7 mouse cellular contexts compared by ENCODE assay signal in the genomic region with DNA sequence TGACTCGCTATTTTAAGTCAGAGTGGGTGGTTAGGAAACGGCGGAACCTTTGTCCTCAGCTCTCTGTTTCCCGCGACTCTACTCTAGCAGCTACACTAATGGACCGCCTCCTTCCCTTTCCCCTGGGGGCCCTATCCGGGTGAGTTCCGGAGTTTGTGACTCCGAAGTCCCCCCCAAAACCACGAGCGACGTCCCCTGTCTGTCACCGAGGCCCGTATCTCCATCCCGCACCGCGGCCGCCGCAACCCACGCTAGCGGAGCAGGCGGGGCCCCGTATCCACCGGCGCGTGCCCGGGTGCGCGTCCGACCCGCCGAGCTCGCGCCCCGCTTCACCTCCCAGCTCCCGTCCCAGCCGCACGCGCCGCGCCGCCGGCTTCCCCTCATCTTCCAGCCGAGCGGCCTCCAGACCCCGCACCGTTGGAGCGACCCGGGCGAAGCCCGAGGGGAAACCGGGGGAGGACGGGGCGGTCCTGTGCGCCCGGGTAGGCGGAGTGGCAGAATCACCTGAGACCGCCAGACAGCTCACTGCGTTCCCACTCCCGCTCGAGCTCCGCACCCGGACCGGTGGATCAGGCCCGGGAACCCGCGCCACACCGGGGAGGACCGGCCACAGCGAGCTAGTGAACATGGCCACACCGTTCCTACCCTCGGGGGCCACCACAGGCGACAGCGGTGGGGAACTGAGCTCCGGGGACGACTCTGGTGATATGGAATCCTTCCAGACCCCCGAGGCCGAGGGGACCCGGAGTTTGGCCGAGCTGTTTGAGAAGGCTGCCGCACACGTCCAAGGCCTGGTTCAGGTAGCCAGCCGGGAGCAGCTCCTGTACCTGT. TPM values are rescaled to one million over a fixed set of nuclear protein-coding genes. Genes with fewer than 3 reads are reported as not detected.
DNase-seq lines count a peak whose midpoint lies in the region; ATAC-seq and TF ChIP-seq lines count a peak whose summit lies in the region.

A gene (plus strand): TSS at position 109 of the 831 bp plus-strand sequence.

- peak within 1 kb of the TSS; percentile 81 for H3K4me2 ChIP-seq in embryonic facial prominence, embryonic 12.5 days (replicated peaks)
- peak within 1 kb of the TSS; percentile 89 for H3K4me2 ChIP-seq in limb, embryonic 13.5 days (replicated peaks)
- H3K4me2 ChIP-seq in midbrain, embryonic 16.5 days (ENCODE audit: low read length) = peak within 1 kb of the TSS; percentile 77

- 0 out of 2 replicates have a peak, but pooled peaks have one; percentile 61 for TF ChIP-seq POLR2A in heart, adult 2 months (IDR thresholded peaks at IDR 0.05; ENCODE audit: insufficient read depth, low read depth, low read length)

- intact Hi-C loops in heart, adult 2 months (cut with DNase I) = no loop called here

- peak; percentile 84 for ATAC-seq in embryonic facial prominence, embryonic 12.5 days (ENCODE audit: insufficient number of reproducible peaks, insufficient read depth, low FRiP score, low TSS enrichment)
- ATAC-seq in limb, embryonic 13.5 days (ENCODE audit: low FRiP score, low read depth) = peak; percentile 89
- ATAC-seq in midbrain, embryonic 16.5 days = peak; percentile 93

- no peak for TF ChIP-seq EP300 in heart, adult 2 months (IDR thresholded peaks at IDR 0.05; ENCODE audit: insufficient read depth, low read depth, low read length)

- H3K9ac ChIP-seq in embryonic facial prominence, embryonic 12.5 days = peak within 1 kb of the TSS; percentile 90
- H3K9ac ChIP-seq in heart, adult 2 months (ENCODE audit: low read depth, low read length) = peak within 1 kb of the TSS; percentile 99
- H3K9ac ChIP-seq in limb, embryonic 13.5 days = peak within 1 kb of the TSS; percentile 95
- peak within 1 kb of the TSS; percentile 76 for H3K9ac ChIP-seq in midbrain, embryonic 16.5 days (ENCODE audit: low read depth, low read length)

- peak within 1 kb of the TSS; percentile 26 for H3K27ac ChIP-seq in embryonic facial prominence, embryonic 12.5 days
- peak within 1 kb of the TSS; percentile 84 for H3K27ac ChIP-seq in heart, adult 2 months
- H3K27ac ChIP-seq in limb, embryonic 13.5 days = peak within 1 kb of the TSS; percentile 74
- peak within 1 kb of the TSS; percentile 82 for H3K27ac ChIP-seq in midbrain, embryonic 16.5 days (ENCODE audit: low read length)

- DNase-seq in adrenal gland, postnatal 25 days = peak; percentile 69
- DNase-seq in heart, adult 2 months = peak; percentile 83 to 84
- DNase-seq in kidney, adult 8-10 months = peak; percentile 69 to 76
- peak; percentile 78 to 80 for DNase-seq in spleen, postnatal 10 days (ENCODE audit: low spot score in 2 of 2)

- WGBS in embryonic facial prominence, embryonic 12.5 days = under 1% methylated on average over 83 of the region's 83 CpGs
- under 1% methylated on average over 83 of the region's 83 CpGs for WGBS in heart, adult 2 months
- WGBS in limb, embryonic 13.5 days = under 1% methylated on average over 82 of the region's 83 CpGs
- whole genome bisulfite sequencing in midbrain, embryonic 16.5 days = under 1% methylated on average over 81 of the region's 83 CpGs

- TF ChIP-seq CTCF in heart, adult 2 months (IDR thresholded peaks at IDR 0.05) = no peak

- H3K4me1 ChIP-seq in embryonic facial prominence, embryonic 12.5 days = peaks cover 5% of the 10 kb centered on the region; the same call in 1 of the 2 replicates
- peaks cover 3% of the 10 kb centered on the region for H3K4me1 ChIP-seq in heart, adult 2 months (ENCODE audit: control insufficient read depth, insufficient read depth, low read length)
- peaks cover 25% of the 10 kb centered on the region for H3K4me1 ChIP-seq in limb, embryonic 13.5 days
- H3K4me1 ChIP-seq in midbrain, embryonic 16.5 days (ENCODE audit: control insufficient read depth, insufficient read depth, low read length) = peaks cover 24% of the 10 kb centered on the region

- no peaks in the 10 kb centered on the region for H3K9me3 ChIP-seq in embryonic facial prominence, embryonic 12.5 days
- peaks cover 4% of the 10 kb centered on the region; the same call in 1 of the 2 replicates for H3K9me3 ChIP-seq in limb, embryonic 13.5 days
- 0 out of 2 replicates have a peak, but pooled peaks cover 4% of the 10 kb centered on the region for H3K9me3 ChIP-seq in midbrain, embryonic 16.5 days (replicated peaks; ENCODE audit: control insufficient read depth, low read length, poor library complexity, severe bottlenecking)

- no peaks in the 10 kb centered on the region for H3K36me3 ChIP-seq in embryonic facial prominence, embryonic 12.5 days
- no peaks in the 10 kb centered on the region; the same call in 1 of the 2 replicates for H3K36me3 ChIP-seq in heart, adult 2 months (ENCODE audit: control insufficient read depth, insufficient read depth, low read length)
- H3K36me3 ChIP-seq in limb, embryonic 13.5 days = no peaks in the 10 kb centered on the region
- H3K36me3 ChIP-seq in midbrain, embryonic 16.5 days (ENCODE audit: control insufficient read depth, insufficient read depth, low read length) = no peaks in the 10 kb centered on the region; the same call in 1 of the 2 replicates

- H3K79me2 ChIP-seq in heart, adult 2 months (replicated peaks; ENCODE audit: control insufficient read depth, insufficient read depth, low read length) = peaks cover 5% of the 10 kb centered on the region; the same call in 1 of the 2 replicates

- H3K27me3 ChIP-seq in embryonic facial prominence, embryonic 12.5 days = no peaks in the 10 kb centered on the region
- no peaks in the 10 kb centered on the region for H3K27me3 ChIP-seq in heart, adult 2 months (ENCODE audit: control insufficient read depth, insufficient read depth, low read length)
- no peaks in the 10 kb centered on the region for H3K27me3 ChIP-seq in limb, embryonic 13.5 days
- no peaks in the 10 kb centered on the region for H3K27me3 ChIP-seq in midbrain, embryonic 16.5 days (ENCODE audit: control insufficient read depth, insufficient read depth, low read depth, low read length)

- peak within 1 kb of the TSS; percentile 92 for H3K4me3 ChIP-seq in embryonic facial prominence, embryonic 12.5 days
- H3K4me3 ChIP-seq in heart, adult 2 months = peak within 1 kb of the TSS; percentile 93
- H3K4me3 ChIP-seq in limb, embryonic 13.5 days = peak within 1 kb of the TSS; percentile 96
- H3K4me3 ChIP-seq in midbrain, embryonic 16.5 days (ENCODE audit: low read depth, low read length) = peak within 1 kb of the TSS; percentile 77

RNA-seq across cellular contexts. Expression of the gene that starts here (rescaled TPM):
- 64.9 and 81.0 TPM in 2 replicates for total RNA-seq in adrenal gland, postnatal 25 days (2021)
- polyA plus RNA-seq in embryonic facial prominence, embryonic 12.5 days (2016; fragmentation: Nextera tagmentation; extraction: Ambion mirVana) = 107 TPM in 2 replicates
- total RNA-seq in heart, adult 2 months (2021) = 10 to 100 TPM; 57.1 to 63.6 TPM
- 28.3 and 55.7 TPM in 2 replicates for polyA plus RNA-seq in heart, adult 2 months (2012; rRNA removed)
- polyA plus RNA-seq in limb, embryonic 13.5 days (2015; fragmentation: Nextera tagmentation; extraction: Ambion mirVana) = 74.5 and 80.6 TPM in 2 replicates
- 95.7 and 96.0 TPM in 2 replicates for polyA plus RNA-seq in midbrain, embryonic 16.5 days (2015; fragmentation: Nextera tagmentation; extraction: Ambion mirVana)

Comparison
In these comparisons a context has a peak if more than half of its experiments do, and no peak if none do; other contexts are left out.
1. Peak in every context shown above with its lines: DNase-seq, ATAC-seq, H3K4me3 ChIP-seq and H3K27ac ChIP-seq.
2. H3K27ac ChIP-seq: peak in every context shown above with its lines; median percentile 84 in heart, adult 2 months; 82 in midbrain, embryonic 16.5 days; 74 in limb, embryonic 13.5 days; 26 in embryonic facial prominence, embryonic 12.5 days.